Mouse (Mus musculus) spleen, postnatal 10 days (tissue): ENCODE data around the gene Parp8.

Source experiments
- DNase-seq, 2 experiments: peaks; one replicate each; pipeline ENCODE4 v3.0.0; 2021 to 2022; ENCODE audit warnings: low spot score in 2 of 2

Gene Parp8

DNA sequence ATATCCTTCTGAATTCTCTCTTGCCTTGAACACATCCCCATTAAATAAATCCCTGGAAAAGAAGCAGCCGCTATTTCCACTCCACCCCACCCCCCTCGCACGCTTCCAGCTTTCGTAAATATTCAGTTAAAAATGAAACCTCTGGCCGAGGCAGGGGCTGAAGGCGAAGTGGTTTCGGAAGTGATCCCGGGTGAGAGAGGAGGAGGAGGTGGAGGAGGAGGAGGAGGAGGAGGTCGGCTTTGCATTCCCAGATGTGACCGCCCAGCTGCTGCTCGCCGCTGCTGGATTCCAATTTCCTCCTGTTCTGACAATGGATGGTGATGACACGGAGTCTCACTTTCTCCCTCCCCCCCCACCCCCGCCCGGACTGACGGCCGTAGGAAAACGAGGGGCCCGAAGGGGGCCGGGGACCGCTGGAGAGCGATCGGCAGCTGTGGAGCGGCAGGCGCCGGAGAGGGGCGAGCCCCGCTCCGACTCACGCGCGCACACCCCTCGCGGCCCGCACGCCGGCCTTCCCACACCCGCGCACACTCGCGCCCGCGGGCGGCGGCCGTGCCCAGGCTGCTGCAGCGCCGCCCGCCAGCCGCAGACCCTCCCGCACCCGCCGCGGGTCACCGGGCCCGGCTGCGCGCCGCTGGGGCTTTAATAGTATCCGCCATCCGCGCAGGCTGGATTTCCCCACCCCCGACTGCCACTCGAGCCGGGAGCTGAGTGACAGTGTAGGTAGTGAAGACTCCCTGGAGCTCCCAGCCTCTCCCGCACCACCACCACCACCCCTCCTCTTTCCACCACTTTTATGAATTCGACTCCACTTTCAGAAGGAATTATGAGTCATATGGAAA lies at the start of gene Parp8:
TSS of gene Parp8 (minus strand) at position 312 of the 842 bp plus-strand sequence.
- DNase-seq = peak; percentile 22 to 49

DNA sequence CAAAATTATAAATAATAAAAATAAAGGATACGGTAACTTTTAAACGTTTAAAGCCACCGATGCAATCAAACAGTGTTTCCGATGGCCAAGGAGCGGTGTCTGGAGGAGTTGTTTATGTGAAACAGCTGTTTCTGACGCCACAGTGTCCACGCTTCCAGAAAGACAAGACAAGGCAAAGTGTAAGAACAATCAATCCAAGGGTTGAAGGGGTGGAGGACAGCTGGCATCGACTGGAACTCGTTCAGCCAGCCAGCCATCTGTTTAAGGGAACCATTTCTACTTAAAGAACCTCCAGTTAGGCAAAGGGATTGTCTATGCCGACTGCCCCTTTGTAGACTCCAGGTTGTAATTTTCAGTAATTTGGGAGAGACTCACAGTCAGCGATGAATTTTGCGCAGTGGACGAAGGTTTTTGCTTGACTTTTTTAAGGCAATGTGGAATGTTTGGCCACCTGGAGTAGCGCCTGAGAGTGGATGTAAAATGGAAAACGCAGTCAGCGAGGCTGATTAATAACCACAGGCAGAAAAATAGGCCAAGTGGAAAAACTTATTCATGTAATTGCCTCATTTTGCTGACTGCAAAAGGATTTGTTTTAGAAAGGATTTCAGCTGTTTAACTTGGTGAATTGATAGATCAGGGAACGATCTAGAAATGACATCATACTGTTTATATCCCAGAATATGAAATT lies 37.4 kb upstream of the Parp8 start:
- DNase-seq = no peak

DNA sequence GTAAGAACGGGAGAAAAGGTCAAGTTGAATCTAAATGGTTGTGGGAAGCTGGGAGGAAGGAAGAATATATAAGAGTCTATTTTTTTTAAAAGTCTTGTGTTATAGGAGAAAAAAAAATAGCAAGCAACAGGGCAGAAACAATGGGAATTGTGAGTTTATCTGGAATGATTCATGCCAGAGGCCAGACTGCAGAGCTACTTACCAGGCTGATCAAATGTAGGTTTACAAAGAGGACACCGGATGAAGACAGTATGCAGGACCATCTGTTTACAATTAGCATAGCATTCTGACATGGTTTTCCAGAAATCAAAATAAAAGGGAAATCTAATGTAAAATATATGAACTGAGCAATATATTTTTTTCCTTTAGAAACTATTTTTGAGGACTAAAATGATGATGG lies 31.1 kb upstream of the Parp8 start:
- DNase-seq = no peak

DNA sequence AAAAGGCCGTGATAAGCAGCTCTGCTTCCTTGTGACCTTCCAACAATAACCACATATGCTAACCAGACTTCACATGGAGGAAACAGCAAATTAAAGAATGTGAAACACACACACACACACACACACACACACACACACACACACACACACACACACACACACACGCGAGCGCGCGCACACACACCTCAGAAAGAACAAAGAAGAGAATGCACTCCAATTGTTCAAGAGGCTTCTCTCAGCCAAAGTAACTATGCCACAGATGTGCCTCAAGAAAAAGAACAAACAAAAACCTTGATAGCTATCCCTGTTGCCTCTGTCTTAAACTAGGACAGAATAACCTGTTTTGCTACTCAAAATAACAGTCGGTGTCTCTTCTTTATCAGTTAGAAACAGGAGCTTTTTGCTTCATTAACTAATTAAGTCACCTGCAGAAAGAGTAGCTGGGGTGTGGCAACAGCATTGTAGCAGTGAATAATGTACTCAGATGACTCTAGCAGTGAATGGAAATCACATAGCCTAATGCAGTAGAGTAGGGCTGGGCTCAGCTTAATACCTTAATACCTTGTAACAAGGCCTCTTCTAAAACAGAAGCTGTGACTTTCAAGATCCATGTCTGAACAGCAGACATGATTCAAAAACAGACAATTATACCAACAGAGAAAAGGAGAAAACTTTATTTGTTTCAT lies 29.6 kb upstream of the Parp8 start:
- DNase-seq = no peak

DNA sequence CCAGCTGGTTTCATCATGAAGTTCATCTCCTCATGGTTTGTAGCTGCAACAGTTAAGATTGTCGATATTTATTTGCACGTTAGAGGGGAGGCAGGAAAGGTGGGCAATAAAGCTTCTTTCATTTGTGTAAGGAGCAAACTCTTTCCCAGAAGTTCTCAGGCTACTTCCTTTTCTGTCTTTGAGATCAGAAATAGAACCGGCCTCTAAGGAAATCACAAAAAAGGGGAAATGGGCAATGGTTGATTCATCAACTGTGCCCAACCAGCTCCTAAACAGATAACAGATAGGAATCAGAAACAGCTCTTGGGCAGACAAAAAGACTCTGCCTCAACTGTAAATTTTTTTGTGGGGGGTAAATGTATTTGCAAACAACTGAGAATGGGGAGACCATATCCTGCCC lies 27.4 kb upstream of the Parp8 start:
- no peak for DNase-seq

DNA sequence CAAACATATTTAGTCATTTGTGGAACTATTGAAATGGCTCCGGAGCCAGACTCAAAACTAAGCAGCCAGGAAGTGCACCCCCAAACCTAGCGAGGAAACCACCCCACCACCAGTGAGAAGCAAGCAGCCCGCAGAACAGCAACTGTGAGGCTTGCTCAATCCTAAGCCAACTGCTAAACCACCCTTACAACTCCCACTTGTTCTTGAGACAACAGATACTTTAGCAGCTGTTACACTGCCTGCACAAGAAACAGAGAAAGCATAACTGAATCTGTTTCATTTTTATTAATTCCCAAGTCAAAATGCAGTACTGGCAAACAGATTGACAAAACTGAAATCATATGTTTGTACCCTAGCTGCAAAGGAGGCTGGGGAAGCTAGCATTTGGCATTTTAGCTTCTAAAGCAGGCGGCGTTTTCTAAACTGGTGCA lies 23.2 kb upstream of the Parp8 start:
- DNase-seq = peak in 1 of 2 experiments; percentile 40

DNA sequence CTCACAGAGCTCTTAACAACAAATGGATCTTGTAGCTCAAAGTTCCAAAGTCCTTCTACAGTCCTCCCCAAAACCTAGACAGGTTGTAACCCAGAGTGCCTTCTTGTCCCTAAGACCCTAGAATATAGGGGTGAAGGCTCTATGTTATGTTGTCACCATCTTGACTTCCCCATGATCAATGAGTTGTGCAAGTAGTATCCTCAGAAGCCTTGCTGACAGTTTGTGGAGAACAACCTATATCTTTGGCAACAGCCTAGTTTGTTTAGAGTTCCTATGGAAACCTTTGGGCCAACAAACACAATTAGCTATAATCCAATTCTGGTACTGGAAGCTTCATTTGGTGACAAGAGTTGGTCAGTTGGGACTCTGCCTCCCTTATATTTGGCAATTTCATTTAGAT lies 18.2 kb upstream of the Parp8 start:
- no peak for DNase-seq

DNA sequence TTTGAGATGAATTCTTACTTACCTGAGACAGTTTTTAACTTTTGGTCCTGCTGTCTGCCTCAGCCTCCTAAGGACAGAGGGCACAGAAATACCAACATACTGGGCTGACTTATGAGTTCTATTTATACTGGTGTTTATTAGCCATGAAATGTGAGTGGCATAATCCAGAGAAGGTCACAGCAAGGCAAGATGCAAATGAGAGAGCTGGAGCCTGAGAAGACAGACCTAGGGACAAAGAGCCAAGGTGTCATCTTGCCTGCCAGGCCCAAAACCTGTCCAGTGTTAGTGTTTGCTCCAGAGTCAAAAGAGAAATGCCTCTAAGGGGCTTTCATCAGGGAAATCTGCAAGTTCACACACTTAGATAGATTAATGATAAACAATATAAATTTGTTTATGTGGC lies 15.7 kb upstream of the Parp8 start:
- no peak for DNase-seq

DNA sequence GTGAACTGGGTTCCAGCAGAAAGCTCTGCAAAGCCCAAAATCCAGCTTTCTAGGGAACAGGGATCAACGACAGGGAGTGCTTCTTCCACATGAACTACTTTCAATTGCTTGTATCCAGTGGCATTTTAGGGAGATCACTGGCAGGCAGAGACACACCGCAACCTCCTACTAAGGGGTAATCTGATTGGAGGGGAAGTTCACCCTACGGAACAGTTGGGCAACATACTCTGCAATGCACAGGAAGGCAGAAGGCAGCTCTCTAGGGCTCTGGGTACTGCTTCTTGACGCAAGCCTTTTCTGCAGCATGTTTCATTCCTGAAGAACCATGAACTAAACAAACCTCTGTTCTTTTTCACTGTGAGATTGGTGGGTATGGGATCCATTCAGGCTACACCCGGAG lies 10.9 kb upstream of the Parp8 start:
- no peak for DNase-seq

DNA sequence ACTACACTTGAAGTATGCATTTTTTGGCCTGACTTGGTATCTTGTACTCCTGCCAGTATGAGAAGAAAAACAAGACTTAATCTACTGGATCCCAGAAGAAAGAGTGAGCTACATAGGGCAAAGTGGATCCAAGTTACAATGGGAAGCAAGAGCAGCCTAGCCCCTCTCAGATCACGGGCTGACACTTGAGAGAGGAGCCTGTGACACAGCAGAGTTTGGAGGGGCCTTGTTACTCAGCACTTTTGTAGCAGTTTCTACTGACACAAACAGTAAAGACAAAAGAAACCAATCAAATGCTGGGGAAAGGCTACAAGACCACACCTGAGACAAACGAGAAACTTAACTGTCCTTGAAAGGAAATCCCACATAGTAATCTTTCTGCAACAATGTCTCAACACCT lies 9.8 kb upstream of the Parp8 start:
- no peak for DNase-seq

DNA sequence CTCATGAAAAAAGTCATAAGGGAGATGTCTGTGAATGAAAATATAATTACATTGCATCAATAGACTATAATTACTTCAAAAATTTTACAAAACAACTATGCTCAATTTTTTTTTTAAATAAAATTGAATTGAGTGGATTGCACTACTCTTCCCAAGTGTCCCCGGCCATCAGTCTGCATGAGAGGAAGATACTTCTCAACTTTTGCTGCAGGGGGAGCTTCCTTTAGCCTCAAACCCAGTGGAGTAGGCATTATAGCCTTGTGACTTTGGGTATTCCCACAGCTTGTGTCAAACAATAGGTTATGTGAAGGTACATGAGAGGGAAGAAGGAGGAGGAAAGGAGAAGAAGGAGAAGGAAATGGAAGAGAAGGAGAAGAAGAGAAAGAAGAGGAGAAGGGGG lies 9.3 kb upstream of the Parp8 start:
- DNase-seq = no peak

DNA sequence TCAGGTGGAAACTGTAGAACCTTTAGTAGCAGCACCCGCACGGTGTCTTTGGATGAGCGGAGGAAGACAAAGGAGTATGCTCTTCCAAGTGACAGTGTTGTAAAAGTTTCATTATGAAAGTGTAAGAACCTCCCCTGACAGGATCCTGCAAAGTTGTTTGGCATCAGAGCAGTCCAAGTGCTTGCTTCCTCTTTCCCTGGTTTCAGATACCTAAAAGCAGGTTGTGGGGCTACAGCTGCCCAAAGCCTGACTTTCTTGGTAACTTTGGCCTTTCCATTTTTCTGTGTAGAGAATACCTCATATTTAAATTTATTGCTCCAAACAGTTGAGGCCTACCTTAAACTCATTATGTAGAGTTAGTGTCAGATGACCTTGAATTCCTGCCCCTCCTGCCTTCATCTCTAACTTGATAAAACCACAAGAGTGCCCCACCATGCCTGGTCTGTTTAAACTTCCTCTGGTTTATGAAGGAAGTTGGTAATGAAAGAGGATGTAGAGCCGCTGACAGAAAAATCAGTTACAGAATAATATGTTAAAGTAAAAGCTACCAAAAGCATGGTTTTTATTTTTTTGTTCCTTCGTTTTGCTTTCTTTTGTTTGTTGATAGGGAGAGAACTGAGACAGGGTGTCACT lies 8.5 kb upstream of the Parp8 start:
- DNase-seq = peak in 1 of 2 experiments; percentile 28

DNA sequence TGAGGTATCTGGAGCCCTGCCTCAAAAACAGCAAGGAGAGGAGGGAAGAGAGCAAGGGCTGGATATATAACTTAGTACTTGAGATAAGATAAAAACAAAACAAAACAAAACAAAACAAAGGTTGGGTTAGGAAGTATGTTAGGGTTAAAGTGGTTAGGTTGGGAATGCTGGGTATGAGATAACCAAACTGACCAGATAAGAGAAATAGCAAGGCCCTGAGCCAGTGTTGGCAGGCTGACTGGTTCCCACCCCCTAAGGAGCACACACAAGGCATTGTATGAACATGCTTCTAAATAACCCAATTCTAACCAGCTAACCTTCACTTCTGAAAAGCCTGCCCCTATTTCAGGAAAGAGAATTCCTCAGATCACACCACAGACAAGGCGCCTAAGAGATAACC lies 7.1 kb upstream of the Parp8 start:
- DNase-seq = no peak

DNA sequence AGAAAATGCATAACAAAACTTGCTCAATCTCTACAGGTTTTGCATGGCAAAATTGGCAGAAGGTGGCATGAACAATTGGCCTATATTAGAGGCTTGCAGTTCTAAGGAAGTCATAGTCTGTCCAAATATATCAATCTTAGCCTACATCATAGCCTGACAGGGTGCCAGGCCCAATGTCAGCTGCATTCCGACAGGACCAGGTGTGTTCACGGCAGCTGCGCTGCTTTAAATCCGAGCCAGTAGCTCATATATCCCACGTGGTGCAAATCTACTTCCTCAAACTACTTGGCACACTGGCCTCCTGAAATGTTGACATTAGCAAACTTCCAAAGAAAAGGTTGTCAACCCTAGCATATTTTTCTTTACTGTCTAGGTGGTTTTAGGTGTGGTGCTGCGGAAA lies 6.2 kb upstream of the Parp8 start:
- no peak for DNase-seq

DNA sequence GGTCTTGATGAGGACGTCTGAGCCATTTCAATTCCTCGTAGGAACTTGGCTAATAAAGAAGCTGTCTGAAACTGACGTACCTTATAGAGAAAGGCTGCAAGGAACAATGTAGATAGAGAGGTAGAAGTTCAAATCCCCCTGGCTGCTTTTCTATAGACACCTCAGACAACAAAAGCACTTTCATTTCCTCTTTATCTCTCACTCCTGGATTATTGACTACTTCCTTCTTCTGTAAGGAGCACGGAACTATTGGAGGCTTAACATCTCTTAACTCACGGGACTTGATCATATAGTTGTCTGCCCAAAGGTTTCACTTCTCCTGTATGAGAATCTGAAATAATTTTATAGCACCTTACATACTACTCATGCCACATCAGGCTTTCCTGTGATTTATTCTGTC lies 2.9 kb upstream of the Parp8 start:
- DNase-seq = no peak

DNA sequence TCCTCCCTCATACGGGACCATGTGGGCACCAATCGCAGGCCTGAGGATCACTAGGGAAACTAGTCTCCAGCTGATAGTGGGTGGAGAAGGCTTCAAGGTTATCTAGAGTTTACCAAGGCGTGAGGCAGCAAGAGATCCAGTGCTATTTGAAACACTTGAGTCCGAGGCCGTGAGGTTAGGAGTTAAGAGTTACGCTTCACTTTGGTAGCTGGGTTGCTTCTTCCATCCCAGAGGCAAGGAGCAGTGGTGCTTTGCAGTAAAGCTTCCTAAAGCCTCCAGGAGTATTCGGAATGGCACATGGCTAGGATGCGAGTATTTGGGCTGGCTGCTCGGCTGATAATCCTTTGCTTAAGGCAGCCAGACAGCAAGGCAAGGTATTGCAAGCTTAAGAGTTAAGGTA lies 2.0 kb upstream of the Parp8 start:
- DNase-seq = no peak

DNA sequence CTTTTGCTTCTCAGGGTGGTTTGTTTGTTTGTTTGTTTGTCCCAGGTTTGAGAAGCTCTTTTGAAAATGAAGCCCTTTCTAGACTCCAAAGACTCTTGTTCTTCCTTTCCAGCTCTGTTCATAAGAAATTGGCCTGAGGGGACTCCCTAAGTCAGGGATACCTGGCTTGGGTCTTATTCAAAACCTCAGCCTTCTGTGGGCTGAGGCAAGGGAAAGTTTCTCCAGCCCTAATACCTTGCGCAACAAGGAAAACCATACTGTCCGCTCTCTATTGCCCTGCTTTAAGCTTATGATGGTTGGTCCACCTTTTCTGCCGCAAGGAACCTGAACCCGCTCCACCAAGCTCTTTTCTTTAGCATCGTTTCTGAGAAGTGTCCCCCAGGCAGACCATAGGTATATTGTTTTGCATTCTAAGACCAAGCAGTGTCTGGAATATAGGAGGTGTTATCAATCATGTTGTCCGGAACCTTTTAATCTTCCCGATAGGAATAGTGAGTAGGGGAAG lies 991 bp upstream of the Parp8 start:
- no peak for DNase-seq

DNA sequence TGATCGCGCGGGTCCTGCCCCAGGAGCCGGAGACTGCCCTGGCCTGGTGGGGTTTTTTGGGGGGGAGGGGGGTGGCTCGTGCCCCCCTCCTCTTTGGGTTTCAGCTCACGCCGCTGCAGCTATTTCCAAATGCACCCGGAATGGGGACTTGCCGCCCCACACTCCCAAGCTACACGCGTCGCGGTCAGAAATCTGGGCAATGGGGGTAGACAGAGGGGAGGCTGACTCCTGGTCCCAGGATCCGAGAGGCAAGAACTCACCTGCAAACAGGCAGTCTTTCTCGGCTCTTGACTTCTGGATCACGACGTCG lies 466 bp downstream of the Parp8 start:
- no peak for DNase-seq

DNA sequence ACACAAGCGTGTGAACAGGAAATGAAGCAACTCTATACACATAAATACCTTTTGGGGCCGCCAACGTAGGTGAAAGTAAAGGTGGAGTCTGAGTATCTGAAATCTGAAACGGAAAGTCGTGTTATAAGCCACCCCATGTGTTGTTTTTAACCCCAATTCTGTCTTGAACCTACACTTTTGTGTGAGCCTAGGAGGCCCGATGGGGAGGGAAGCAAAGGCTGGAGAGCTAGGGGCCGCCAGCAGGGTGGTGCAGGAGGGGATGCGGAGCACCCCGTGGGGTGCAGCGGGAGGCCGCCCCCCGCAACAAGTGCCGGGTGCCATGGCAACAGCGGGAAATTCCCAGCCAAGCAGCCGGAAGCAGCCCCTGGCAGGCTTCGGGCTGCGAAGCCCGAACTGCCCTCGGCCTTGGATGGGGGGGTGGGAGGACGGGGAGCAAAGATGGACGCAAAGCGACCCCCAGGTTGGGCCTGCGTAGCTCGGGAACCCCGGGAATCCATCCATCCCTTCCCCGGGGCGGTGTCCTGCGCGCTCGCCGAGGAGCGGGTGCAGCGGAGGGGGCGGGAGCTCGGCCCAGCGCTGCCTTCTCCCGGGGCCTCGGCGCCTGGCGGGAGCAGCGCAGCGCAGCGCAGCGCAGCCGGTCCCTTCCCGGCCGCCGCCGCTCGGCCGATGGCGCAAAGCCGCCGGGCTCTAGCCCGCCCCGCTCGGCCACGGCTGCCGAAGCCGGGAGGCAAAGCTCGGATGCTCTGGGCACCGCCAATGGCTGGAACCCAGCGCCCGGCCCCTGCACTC lies 1.0 kb downstream of the Parp8 start:
- peak; percentile 47 to 74 for DNase-seq

DNA sequence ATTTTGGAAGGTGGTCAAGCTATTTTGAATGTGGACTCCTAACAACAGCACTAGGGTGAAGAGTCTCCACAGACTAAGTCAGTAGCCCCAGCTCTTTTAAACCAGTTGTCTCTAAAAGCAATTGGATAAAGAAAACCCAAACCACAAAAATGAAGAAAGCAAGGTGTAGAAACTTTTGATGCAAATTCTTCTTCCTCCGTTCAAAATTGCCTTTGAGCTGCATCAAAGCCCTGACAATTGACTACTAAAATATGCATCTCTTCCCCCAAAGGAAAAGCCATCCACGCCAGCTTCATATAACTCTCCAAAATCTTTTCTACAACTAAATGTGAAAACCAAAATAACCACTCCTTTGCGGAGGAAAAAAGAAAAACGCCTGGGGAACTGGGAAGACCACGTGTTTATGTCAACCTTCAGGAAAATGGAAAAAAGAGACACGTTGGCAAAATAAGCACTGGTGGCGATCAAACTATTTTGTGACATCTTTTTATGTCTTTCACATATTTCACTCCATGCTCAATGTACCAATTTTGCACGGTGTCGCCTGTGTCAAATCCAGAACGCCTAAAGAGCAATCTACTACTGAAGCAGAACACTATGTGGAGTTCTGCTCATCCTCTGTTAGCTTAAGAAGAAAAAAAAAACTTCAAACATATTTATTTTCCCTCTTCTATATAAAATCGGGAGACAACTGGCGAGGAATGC lies 1.8 kb downstream of the Parp8 start:
- DNase-seq = no peak

DNA sequence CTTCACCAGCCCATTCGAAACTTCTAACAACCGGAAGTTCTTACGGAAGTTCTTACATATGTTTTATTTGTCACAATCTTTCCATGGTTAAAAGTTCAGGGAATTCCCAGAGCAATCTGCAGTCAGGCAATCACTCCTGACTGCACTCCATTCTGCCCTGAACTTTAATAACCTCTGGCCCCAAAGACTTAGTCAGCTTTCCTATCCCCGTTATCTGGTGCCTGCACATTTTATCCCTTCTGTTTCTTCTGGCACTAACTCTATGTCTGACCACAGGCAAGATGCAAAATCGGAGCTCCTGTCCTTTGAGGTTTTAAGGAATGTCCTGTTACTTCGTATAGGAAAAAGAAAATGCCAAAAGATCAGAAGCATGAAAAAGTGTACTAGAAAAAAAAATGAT lies 4.7 kb downstream of the Parp8 start:
- DNase-seq = no peak
